Mouse (Mus musculus) kidney, postnatal 25 days (tissue): ENCODE measurements around the gene Pmf1.
"Not testable (repeated sequence)": the region's sequence is repeated elsewhere in the genome, so short reads cannot be mapped to it uniquely, and the experiment has no call there.

ENCODE experiments used
- DNase-seq, 2 experiments: peaks; one replicate each; pipeline ENCODE4 v3.0.0; 2021; ENCODE audit warnings: mixed read lengths in 2 of 2

Gene Pmf1

GRCm38 (mm10) chr3:88437454-88437853 is 27.3 kb upstream of the Pmf1 start:
- peak; percentile 58 to 81 for DNase-seq

GRCm38 (mm10) chr3:88436395-88437201 is 26.5 kb upstream of the Pmf1 start:
- DNase-seq: peak; percentile 57 to 68

- DNase-seq: peak in 1 of 2 experiments; percentile 34
Measured at GRCm38 (mm10) chr3:88435515-88435914, 25.4 kb upstream of the Pmf1 start.

- DNase-seq: not testable (repeated sequence)
Measured at GRCm38 (mm10) chr3:88428639-88429038, 18.5 kb upstream of the Pmf1 start.

- DNase-seq: no peak
Measured at GRCm38 (mm10) chr3:88427342-88427905, 17.3 kb upstream of the Pmf1 start.

GRCm38 (mm10) chr3:88425708-88426420 is 15.7 kb upstream of the Pmf1 start:
- no peak for DNase-seq

GRCm38 (mm10) chr3:88425330-88425689 is 15.2 kb upstream of the Pmf1 start:
- DNase-seq: no peak

- peak; percentile 96 for DNase-seq
Measured at GRCm38 (mm10) chr3:88424605-88425329, 14.6 kb upstream of the Pmf1 start, which contains the start of gene Slc25a44. Slc25a44 (minus strand) TSS chr3:88425139.

- DNase-seq: peak; percentile 34 to 84
Measured at GRCm38 (mm10) chr3:88422020-88422720, 12.0 kb upstream of the Pmf1 start.

- peak in 1 of 2 experiments; percentile 81 for DNase-seq
Measured at GRCm38 (mm10) chr3:88420771-88421170, 10.6 kb upstream of the Pmf1 start.

- no peak for DNase-seq
Measured at GRCm38 (mm10) chr3:88418016-88418415, 7.9 kb upstream of the Pmf1 start.

- no peak for DNase-seq
Measured at GRCm38 (mm10) chr3:88415668-88416067, 5.5 kb upstream of the Pmf1 start.

- DNase-seq: no peak
Measured at GRCm38 (mm10) chr3:88412636-88413035, 2.5 kb upstream of the Pmf1 start.

- no peak for DNase-seq
Measured at GRCm38 (mm10) chr3:88411681-88412080, 1.6 kb upstream of the Pmf1 start.

GRCm38 (mm10) chr3:88410645-88411031 is 507 bp upstream of the Pmf1 start:
- peak in 1 of 2 experiments; percentile 58 for DNase-seq

GRCm38 (mm10) chr3:88408953-88409352 is 1.2 kb downstream of the Pmf1 start:
- peak in 1 of 2 experiments; percentile 42 for DNase-seq

- peak in 1 of 2 experiments; percentile 10 for DNase-seq
Measured at GRCm38 (mm10) chr3:88407529-88407928, 2.6 kb downstream of the Pmf1 start.

GRCm38 (mm10) chr3:88407090-88407489 is 3.0 kb downstream of the Pmf1 start:
- peak; percentile 71 to 72 for DNase-seq

GRCm38 (mm10) chr3:88403522-88404230 is 6.5 kb downstream of the Pmf1 start:
- DNase-seq: peak in 1 of 2 experiments; percentile 15

GRCm38 (mm10) chr3:88398666-88399065 is 11.5 kb downstream of the Pmf1 start:
- no peak for DNase-seq

- DNase-seq: no peak
Measured at GRCm38 (mm10) chr3:88395742-88396141, 14.4 kb downstream of the Pmf1 start.

- no peak for DNase-seq
Measured at GRCm38 (mm10) chr3:88395288-88395687, 14.8 kb downstream of the Pmf1 start.
